Mouse (Mus musculus): ENCODE data around the gene Hook2.

Hook2 gene

GRCm38 (mm10) chr8:84973079-84973478, 17.3 kb upstream of the Hook2 start:
- in situ Hi-C loops (cut with MseI, MboI): no loop called here

DNA sequence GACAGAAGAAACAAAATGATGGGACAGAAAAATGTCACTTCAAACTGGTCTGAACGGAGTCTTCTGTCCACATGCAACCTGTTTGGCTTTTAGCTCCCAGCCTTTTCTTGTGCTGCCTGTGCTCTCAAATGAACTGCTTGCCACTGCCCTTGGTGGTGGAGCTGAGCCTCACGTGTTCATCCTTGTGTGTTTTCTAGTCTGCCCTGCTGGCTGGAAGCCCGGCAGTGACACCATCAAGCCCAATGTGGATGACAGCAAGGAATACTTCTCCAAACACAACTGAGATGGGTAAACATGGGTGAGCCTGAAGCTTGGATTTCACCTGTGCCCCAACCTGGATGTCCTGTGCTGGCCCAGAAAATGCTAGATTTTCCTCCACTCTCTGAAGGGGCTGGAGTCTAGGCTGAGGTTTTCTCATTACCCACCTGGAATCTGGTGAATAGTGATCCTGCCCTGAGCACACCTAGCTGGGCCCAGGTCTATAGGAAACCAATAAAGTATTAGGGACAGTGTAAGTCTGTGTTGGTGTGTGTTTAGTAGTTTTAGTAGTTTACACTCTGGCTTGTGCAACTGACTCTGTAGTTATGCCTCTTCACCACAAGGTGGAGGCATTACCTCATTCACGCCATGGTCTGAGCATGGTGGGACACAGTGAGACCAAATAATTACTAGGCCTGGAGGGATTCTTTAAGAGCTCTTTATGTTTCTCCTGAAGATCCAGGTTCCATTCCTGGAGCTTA, 16.4 kb upstream of the Hook2 start:
- in situ Hi-C loops (cut with MseI, MboI): no loop called here

- in situ Hi-C loops (cut with MseI, MboI): no loop called here
Measured at GRCm38 (mm10) chr8:84974543-84975142, 15.8 kb upstream of the Hook2 start.

DNA sequence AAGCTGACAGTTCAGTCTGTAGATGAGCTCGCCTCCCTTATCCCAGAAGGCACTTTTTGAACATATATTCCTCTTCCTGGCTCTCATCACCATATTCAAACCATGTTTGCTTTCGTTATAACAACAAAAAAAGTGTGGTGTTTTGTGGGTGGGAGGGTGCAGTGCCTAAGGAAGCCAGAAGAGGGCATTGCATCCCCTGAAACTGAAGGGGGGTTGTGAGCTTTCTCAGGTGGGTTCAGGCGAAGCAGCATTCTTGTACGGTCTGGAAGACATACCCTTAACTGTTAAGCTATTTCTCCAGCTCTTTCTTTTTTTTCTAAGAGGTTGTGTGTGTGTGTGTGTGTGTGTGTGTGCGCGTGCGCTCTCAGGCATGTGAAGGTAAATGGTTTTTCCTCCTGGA, 15.0 kb upstream of the Hook2 start:
- in situ Hi-C loops (cut with MseI, MboI): no loop called here

DNA sequence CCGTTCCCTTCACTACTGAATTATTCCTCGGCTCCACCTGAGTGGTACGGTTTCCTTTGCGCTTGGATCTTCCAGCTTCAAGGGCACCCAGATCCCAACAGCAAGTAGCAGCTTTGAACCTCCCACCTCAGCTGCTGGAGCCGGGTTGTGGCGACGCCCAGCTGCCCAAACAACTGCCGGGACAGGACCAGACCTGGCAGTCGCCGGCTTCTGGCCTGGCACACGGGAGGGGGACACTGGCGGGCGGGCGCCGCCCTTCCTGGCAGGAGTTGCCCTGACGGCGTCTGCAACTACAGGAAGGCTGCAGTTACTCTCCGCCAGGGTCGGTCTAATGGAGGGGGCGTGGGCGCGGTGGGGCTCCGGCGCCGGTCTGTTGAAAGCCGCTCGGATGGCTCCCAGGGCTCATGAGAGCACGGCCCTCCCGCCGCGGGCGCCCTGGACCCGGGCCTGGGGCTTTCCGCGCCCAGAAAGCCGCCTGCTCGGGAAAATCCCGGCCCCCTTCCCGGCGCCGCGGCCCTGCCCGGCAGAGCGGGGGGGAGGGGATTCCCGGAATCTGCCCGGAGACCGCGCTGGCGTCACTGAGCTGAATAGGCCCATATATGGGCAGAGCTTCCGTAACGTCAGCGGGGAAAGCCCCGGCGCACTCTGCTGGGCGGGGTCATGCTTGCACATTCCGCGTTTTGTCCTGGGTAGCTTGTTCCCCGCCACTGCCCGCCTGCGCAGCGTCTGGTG, 14.2 kb upstream of the Hook2 start:
- in situ Hi-C loops (cut with MseI, MboI): no loop called here

GRCm38 (mm10) chr8:84976763-84977434, 13.5 kb upstream of the Hook2 start:
- in situ Hi-C loops (cut with MseI, MboI): no loop called here

- in situ Hi-C loops (cut with MseI, MboI): no loop called here
Measured at GRCm38 (mm10) chr8:84977435-84978247, 12.8 kb upstream of the Hook2 start.

GRCm38 (mm10) chr8:84978248-84978940, 12.0 kb upstream of the Hook2 start, which contains the start of gene Junb:
Gene Junb (minus strand): TSS chr8:84978718.
- in situ Hi-C loops (cut with MseI, MboI): no loop called here

GRCm38 (mm10) chr8:84979599-84980421, 10.6 kb upstream of the Hook2 start:
- in situ Hi-C loops (cut with MseI, MboI): no loop called here

DNA sequence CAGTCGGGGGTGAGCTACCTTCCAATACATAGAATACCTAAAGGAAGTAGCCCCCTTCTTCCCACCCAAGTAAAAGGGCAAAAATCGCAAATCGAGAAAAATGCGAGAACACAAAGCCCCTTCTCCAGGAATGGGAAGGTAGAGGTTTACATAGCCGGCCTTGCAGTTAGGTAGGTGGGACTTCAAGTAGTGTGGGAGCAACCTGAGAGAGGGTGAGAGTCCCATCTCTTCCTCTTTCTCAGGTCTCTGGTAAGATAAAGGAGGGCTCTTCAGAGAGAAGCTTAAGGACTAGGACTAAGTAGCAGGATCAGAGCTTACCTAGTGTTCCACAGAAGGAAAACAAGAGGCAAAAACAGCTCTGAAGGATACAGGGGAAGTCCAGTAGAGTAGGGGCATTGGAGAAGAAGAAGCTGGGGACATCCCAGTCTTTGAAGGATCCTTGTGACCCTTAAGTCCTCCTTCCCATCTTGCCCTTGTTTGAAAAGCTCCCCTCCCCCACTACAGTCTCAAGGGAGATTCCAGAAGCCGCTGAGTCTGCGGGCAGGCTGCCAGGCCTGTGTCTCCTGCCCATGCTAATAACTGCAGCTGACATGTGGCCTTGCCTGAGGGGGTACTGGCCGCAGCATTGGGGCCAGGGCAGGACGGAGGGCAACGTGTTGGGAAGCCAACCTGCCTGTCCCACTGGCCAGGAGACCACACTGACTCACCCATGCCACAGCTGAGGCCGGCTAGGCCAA, 9.6 kb upstream of the Hook2 start:
- in situ Hi-C loops (cut with MseI, MboI): no loop called here

DNA sequence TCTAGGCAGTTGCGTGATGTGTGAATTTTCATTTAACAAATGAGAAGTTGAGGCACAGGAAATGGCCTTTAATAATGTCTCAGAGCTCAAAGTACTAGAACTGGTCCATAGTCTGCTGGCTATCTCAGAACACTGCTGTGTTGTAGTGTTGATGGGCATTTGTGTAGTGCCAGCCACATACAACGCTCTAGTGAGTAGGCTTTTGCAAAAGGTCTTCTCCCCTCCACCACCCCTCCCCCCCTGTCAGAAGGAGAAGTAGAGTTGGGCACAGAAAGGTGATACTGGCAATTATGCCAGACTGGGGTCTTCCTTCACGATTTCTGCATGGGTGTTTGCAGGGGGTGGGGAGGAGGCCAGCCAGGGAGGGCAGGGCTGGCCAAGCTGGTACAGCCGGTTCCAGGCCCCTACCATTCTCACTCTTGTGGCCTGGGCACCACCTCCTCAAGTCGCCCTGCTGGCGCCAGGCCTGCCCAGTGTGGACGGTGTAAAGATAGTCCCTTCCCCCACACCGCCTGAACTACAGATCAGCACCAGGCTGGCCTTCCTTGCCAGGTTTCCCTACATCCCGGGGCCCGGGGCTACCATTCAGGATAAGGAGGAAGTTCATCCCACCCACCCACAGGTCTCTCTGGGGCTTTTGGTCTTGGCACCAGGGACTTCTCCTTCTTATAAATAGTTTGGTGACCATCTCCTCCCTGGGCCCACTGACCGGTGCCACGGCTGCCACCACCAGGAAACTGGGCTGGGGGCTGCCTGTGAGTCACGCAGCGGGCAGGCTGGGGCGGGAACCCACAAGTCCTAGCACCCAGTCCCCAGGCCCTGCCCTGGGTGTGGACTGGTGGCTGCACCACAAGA, 8.5 kb upstream of the Hook2 start:
- in situ Hi-C loops (cut with MseI, MboI): no loop called here

DNA sequence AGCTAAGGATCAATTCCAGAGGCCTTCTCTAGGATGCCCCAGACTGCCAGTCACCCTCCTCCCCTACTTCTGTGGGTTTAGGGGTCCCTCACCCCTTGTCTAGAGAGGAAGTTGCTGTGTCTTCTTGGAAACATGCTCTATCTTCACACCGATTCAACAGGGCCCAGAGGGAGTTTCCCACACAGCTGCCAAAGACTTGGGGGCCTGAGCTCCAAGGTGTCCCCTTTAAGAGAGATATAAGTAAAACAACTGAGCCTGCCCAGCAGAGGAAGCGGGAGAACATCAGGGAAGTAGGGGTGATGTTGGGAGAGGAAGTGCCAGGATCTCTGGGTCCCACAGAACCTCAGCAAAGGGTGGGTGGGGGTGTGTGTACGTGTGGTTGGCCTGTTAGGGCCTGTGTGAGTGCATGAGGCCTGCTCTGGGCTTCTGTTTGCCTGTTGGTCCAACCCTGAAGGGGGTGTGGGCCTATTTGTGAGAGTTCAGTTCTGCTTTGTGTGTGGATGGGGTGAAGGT, 7.8 kb upstream of the Hook2 start:
- in situ Hi-C loops (cut with MseI, MboI): no loop called here

- in situ Hi-C loops (cut with MseI, MboI): no loop called here
Measured at GRCm38 (mm10) chr8:84984294-84985048, 5.9 kb upstream of the Hook2 start.

- in situ Hi-C loops (cut with MseI, MboI): no loop called here
Measured at GRCm38 (mm10) chr8:84985049-84985683, 5.2 kb upstream of the Hook2 start.

- in situ Hi-C loops (cut with MseI, MboI): no loop called here
Measured at GRCm38 (mm10) chr8:84985684-84986378, 4.6 kb upstream of the Hook2 start.

- in situ Hi-C loops (cut with MseI, MboI): no loop called here
Measured at GRCm38 (mm10) chr8:84986379-84986945, 3.9 kb upstream of the Hook2 start.

Measured in mouse trophoblast stem cell (cell line).